Mouse (Mus musculus): ENCODE data around the gene Upk3b. TPM values are rescaled to one million over a fixed set of nuclear protein-coding genes. Genes with fewer than 3 reads are reported as not detected.

Upk3b gene
- polyA plus RNA-seq, 1 experiment from 2014 or later, result 9.1 TPM

Other genes starting within 250 kb of the Upk3b start
- gene Srrm3, start 231.6 kb upstream of the Upk3b start, polyA plus RNA-seq (2015; fragmentation: Nextera tagmentation; extraction: Ambion mirVana), result 0.32 and 0.36 TPM in 2 replicates
- gene Hspb1, start 150.6 kb upstream of the Upk3b start, polyA plus RNA-seq (2015; fragmentation: Nextera tagmentation; extraction: Ambion mirVana), result 1,190 and 1,326 TPM in 2 replicates
- gene Ywhag, start 103.9 kb upstream of the Upk3b start, polyA plus RNA-seq (2015; fragmentation: Nextera tagmentation; extraction: Ambion mirVana), result 162 and 168 TPM in 2 replicates
- gene Ssc4d, start 64.0 kb upstream of the Upk3b start, polyA plus RNA-seq (2015; fragmentation: Nextera tagmentation; extraction: Ambion mirVana), result 2.0 and 2.1 TPM in 2 replicates
- gene Zp3, start 58.4 kb upstream of the Upk3b start, polyA plus RNA-seq (2015; fragmentation: Nextera tagmentation; extraction: Ambion mirVana), result 0.17 and 0.44 TPM in 2 replicates
- gene Dtx2, start 43.7 kb upstream of the Upk3b start, polyA plus RNA-seq (2015; fragmentation: Nextera tagmentation; extraction: Ambion mirVana), result 35.5 and 36.2 TPM in 2 replicates
- gene Upk3bl, start 16.0 kb downstream of the Upk3b start, polyA plus RNA-seq (2015; fragmentation: Nextera tagmentation; extraction: Ambion mirVana), result 58.9 and 59.3 TPM in 2 replicates
- 12.1 and 13.6 TPM in 2 replicates for gene Rasa4, start 45.4 kb downstream of the Upk3b start, polyA plus RNA-seq (2015; fragmentation: Nextera tagmentation; extraction: Ambion mirVana)
- gene Polr2j, start 78.1 kb downstream of the Upk3b start, polyA plus RNA-seq (2015; fragmentation: Nextera tagmentation; extraction: Ambion mirVana), result 195 and 204 TPM in 2 replicates
- gene Lrwd1, start 97.6 kb downstream of the Upk3b start, polyA plus RNA-seq (2015; fragmentation: Nextera tagmentation; extraction: Ambion mirVana), result 31.5 and 32.3 TPM in 2 replicates
- gene Alkbh4, start 97.7 kb downstream of the Upk3b start, polyA plus RNA-seq (2015; fragmentation: Nextera tagmentation; extraction: Ambion mirVana), result 19.8 and 20.7 TPM in 2 replicates
- 8.3 and 10.3 TPM in 2 replicates for gene Orai2, start 132.2 kb downstream of the Upk3b start, polyA plus RNA-seq (2015; fragmentation: Nextera tagmentation; extraction: Ambion mirVana)
- 45.2 and 51.0 TPM in 2 replicates for gene Prkrip1, start 160.5 kb downstream of the Upk3b start, polyA plus RNA-seq (2015; fragmentation: Nextera tagmentation; extraction: Ambion mirVana)
- gene Sh2b2, start 208.1 kb downstream of the Upk3b start, polyA plus RNA-seq (2015; fragmentation: Nextera tagmentation; extraction: Ambion mirVana), result 4.9 and 5.8 TPM in 2 replicates